Mouse (Mus musculus) midbrain, embryonic 14.5 days (tissue): Measurements from ENCODE around the gene Utp20. TPM values are rescaled to one million over a fixed set of nuclear protein-coding genes. Genes with fewer than 3 reads are reported as not detected.
"Not testable (repeated sequence)": the region's sequence is repeated elsewhere in the genome, so short reads cannot be mapped to it uniquely, and the experiment has no call there.

Source experiments
- ATAC-seq: fragments of 200-750 bp; cut with Nextera tagmentation; 2 replicates; pipeline ENCODE4 v1.8.0; 2017; ENCODE audit warnings: moderate number of reproducible peaks, moderate library complexity; ENCODE audit not compliant: low FRiP score, low TSS enrichment
- DNase-seq: peaks from one replicate; pipeline ENCODE4 v3.0.0-alpha.2; 2015
- H3K27ac ChIP-seq: fragments of 300-500 bp; sonication (generic); replicated peaks from 2 replicates; pipeline ENCODE4 v1.5.1; 2014; ENCODE audit warnings: mild to moderate bottlenecking, low read depth, low read length, moderate library complexity
- H3K27me3 ChIP-seq: fragments of 300-500 bp; sonication (generic); 2 replicates; pipeline ENCODE4 v1.6.1; 2014; ENCODE audit warnings: low read length, control low read depth, mixed read lengths; ENCODE audit not compliant: control insufficient read depth, insufficient read depth
- H3K36me3 ChIP-seq: fragments of 300-500 bp; sonication (generic); 2 replicates; pipeline ENCODE4 v1.6.1; 2014; ENCODE audit warnings: low read length, control low read depth; ENCODE audit not compliant: control insufficient read depth, insufficient read depth
- H3K4me1 ChIP-seq: fragments of 300-500 bp; sonication (generic); 2 replicates; pipeline ENCODE4 v1.6.1; 2014; ENCODE audit warnings: mild to moderate bottlenecking, antibody characterized with exemption, low read length, control low read depth; ENCODE audit not compliant: control insufficient read depth, insufficient read depth
- H3K4me2 ChIP-seq: fragments of 300-500 bp; sonication (generic); 2 replicates; pipeline ENCODE4 v1.6.1; 2014; ENCODE audit warnings: mild to moderate bottlenecking, low read length, moderate library complexity
- H3K4me3 ChIP-seq: fragments of 300-500 bp; sonication (generic); replicated peaks from 2 replicates; pipeline ENCODE4 v1.5.1; 2014; ENCODE audit warnings: low read depth, low read length
- H3K9ac ChIP-seq: fragments of 300-500 bp; sonication (generic); replicated peaks from 2 replicates; pipeline ENCODE4 v1.6.1; 2014; ENCODE audit warnings: mild to moderate bottlenecking, low read length, moderate library complexity
- H3K9me3 ChIP-seq: fragments of 300-500 bp; sonication (generic); 2 replicates; pipeline ENCODE4 v1.6.1; 2016; ENCODE audit warnings: low read length, control low read depth, mixed read lengths; ENCODE audit not compliant: control insufficient read depth
- WGBS: fragments of 180-500 bp; shearing (Covaris S2); extraction: QIAGEN DNeasy Blood & Tissue Kit; methylation state at CpG from one replicate; pipeline ENCODE4 v1.1.7; 2014; 5-methylcytosine and 5-hydroxymethylcytosine counted together
- polyA plus RNA-seq: library from polyadenylated mRNA; unstranded; fragments of >200 nt; fragmentation: Nextera tagmentation; extraction: Ambion mirVana; gene quantifications from 2 replicates; pipeline ENCODE4 v1.2.1, GENCODE M21; 2014

The Utp20 gene
- polyA plus RNA-seq, 1 experiment from 2014 or later, result 12.7 TPM

DNA sequence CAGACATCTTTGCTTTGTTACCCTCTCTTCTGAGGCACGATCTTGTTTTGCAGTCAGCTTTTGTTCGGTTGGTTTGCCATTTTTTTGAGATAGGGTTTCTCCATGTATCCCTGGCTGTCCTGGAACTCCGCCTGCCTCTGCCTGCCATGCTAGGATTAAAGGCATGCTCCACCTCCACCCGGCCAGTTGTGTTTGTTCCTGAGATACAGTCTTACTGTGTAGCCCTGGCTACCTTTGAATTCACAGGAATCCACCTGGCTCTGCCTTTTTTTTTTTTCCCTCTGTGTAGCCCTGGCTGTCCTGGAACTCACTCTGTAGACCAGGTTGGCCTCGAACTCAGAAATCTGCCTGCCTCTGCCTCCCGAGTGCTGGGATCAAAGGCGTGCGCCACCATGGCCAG, 87.5 kb downstream of the Utp20 start:
- H3K36me3 ChIP-seq, result peaks cover 59% of the 10 kb centered on the region

DNA sequence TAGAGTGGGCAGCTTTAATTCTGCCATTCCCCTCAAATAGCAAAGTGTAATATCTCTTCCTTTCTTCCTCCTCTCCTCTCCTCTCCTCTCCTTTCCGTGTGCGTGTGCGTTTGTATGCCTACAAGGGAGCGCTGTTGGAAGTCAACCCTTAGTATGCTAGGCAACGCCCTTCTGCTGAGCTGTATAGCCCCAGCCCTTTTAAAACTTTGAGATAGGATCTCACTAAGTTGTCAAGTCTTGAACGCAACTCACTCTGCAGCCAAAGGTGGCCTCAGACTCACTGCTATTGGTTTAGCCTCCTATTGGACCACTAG, 94.3 kb downstream of the Utp20 start:
- peak overlapping the region; percentile 93 for H3K4me3 ChIP-seq
- peak overlapping the region; percentile 88 for H3K9ac ChIP-seq
- peak overlapping the region; percentile 93 for H3K4me2 ChIP-seq
- DNase-seq (no peak), ATAC-seq (no peak)
- H3K36me3 ChIP-seq, result peaks cover 13% of the 10 kb centered on the region; the same call in 1 of the 2 replicates
- WGBS, result 16% methylated on average over 6 of the region's 6 CpGs
- no peak overlapping the region for H3K27ac ChIP-seq
- peaks cover 12% of the 10 kb centered on the region; the same call in 1 of the 2 replicates for H3K4me1 ChIP-seq
- no peaks in the 10 kb centered on the region for H3K9me3 ChIP-seq
- no peaks in the 10 kb centered on the region for H3K27me3 ChIP-seq

More for the DNA sequence above, 87.5 kb downstream of the Utp20 start:
- WGBS, result 97% methylated on average over 8 of the region's 8 CpGs
- not testable (repeated sequence) for H3K4me1 ChIP-seq, ATAC-seq, H3K9me3 ChIP-seq, H3K4me3 ChIP-seq, H3K9ac ChIP-seq, DNase-seq, H3K27ac ChIP-seq, H3K27me3 ChIP-seq, H3K4me2 ChIP-seq

DNA sequence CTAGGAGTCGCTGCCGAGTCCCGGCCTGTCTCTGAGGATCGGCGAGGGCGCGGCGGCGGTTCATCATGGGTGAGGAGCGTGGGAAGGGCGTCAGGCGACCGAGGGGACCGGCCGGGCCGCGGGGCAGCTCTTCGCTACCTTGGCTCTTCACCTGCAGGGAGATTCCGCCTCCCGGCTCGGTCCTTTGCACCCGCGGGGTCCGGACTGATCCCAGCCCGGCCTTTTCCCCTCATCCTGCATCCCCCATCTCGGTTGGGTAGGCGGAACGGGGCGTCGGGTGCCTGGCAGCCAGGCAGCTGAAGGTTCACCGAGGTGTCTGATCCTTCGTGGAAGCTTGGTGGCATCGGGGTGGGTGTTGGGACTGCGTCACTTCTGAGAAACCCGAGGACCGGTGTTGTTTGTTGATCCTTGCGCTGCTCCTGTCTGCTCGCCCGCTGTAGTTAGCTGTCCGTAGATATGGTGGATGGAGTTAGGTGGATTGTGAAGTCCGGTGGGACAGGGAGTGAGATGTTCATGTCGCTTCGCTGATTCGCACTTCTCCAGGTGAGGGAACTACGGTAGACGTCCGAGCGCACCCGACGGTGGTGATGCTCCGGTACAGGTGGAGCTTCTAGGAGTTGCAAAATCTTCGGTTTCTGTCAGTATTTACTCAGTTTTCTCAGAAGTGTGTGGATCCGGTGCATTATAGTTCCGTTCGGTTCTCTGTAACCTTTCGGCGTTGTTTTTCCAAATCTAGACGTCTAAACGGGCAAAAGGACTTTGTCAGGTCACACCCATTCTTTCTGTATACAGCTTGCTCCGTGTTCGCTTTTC, 94.9 kb downstream of the Utp20 start:
- Histone ChIP-seq H3K36me3 (0 out of 2 replicates have a peak, but pooled peaks cover 8% of the 10 kb centered on the region), H3K4me3 (peak overlapping the region; percentile 93), H3K4me1 (peaks cover 12% of the 10 kb centered on the region; the same call in 1 of the 2 replicates), H3K27ac (peak overlapping the region; percentile 70), H3K9me3 (no peaks in the 10 kb centered on the region), H3K27me3 (no peaks in the 10 kb centered on the region), H3K4me2 (peak overlapping the region; percentile 93), H3K9ac (peak overlapping the region; percentile 88)
- no peak for DNase-seq
- WGBS, result 2% methylated on average over 61 of the region's 61 CpGs
- peak; percentile 31; the same call in 1 of the 2 replicates for ATAC-seq

- Histone ChIP-seq H3K4me2 (peak within 1 kb of the TSS; percentile 93), H3K4me1 (peaks cover 12% of the 10 kb centered on the region; the same call in 1 of the 2 replicates), H3K9ac (peak within 1 kb of the TSS; percentile 88), H3K27me3 (no peaks in the 10 kb centered on the region), H3K36me3 (no peaks in the 10 kb centered on the region), H3K27ac (peak within 1 kb of the TSS; percentile 70), H3K9me3 (no peaks in the 10 kb centered on the region), H3K4me3 (peak within 1 kb of the TSS; percentile 93)
- ATAC-seq (peak; percentile 94), DNase-seq (peak; percentile 95)
- under 1% methylated on average over 65 of the region's 65 CpGs for WGBS
Observed at GRCm38 (mm10) chr10:88730571-88731495, 95.8 kb downstream of the Utp20 start, which contains the start of gene Arl1. TSS of gene Arl1 (plus strand) at chr10:88730858.

- Histone ChIP-seq H3K9ac (no peak overlapping the region), H3K4me1 (peaks cover 12% of the 10 kb centered on the region; the same call in 1 of the 2 replicates)
- 79% methylated on average over 8 of the region's 8 CpGs for WGBS
Observed at GRCm38 (mm10) chr10:88728166-88728565, 98.4 kb downstream of the Utp20 start.

DNA sequence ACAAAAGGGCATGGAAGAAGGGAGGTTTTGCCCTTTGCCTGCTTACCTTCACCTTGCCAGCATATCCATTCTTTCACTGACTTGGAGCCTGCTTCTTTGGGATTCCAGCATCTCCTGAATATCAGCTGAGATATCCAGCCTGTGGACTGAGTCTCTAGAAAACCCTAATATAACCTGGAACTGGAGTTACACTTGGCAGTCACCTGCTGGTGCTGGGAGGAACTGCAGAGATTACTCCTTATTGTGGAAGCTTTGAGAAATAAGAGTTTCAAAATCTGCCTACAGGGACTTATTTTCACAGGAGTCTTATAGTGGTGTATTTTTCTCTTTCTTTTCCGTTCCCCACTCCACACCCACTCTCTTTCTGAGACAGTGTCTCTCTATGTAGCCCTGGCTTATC, 99.5 kb downstream of the Utp20 start:
- DNase-seq, result peak; percentile 78
- no peak overlapping the region for H3K4me2 ChIP-seq

More at GRCm38 (mm10) chr10:88728166-88728565, 98.4 kb downstream of the Utp20 start:
- Histone ChIP-seq H3K27ac (no peak overlapping the region), H3K4me3 (no peak overlapping the region), H3K4me2 (no peak overlapping the region), H3K9me3 (no peaks in the 10 kb centered on the region), H3K36me3 (no peaks in the 10 kb centered on the region), H3K27me3 (no peaks in the 10 kb centered on the region)
- DNase-seq (no peak), ATAC-seq (no peak)

GRCm38 (mm10) chr10:88725343-88725742, 101.3 kb downstream of the Utp20 start:
- H3K4me2 ChIP-seq, result no peak overlapping the region
- DNase-seq (peak; percentile 62), ATAC-seq (no peak)
- H3K27ac ChIP-seq, result no peak overlapping the region
- H3K27me3 ChIP-seq, result no peaks in the 10 kb centered on the region
- WGBS, result 60% methylated on average over 2 of the region's 2 CpGs
- H3K36me3 ChIP-seq, result no peaks in the 10 kb centered on the region
- H3K4me3 ChIP-seq, result no peak overlapping the region
- no peak overlapping the region for H3K9ac ChIP-seq
- H3K9me3 ChIP-seq, result no peaks in the 10 kb centered on the region
- peaks cover 2% of the 10 kb centered on the region; the same call in 1 of the 2 replicates for H3K4me1 ChIP-seq

More for the DNA sequence above, 99.5 kb downstream of the Utp20 start:
- H3K4me3 ChIP-seq, result no peak overlapping the region
- no peaks in the 10 kb centered on the region for H3K9me3 ChIP-seq
- H3K27ac ChIP-seq, result no peak overlapping the region
- no peaks in the 10 kb centered on the region for H3K27me3 ChIP-seq
- ATAC-seq, result no peak
- H3K9ac ChIP-seq, result no peak overlapping the region
- no peaks in the 10 kb centered on the region for H3K36me3 ChIP-seq
- 28% methylated on average over 1 of the region's 1 CpGs for WGBS
- peaks cover 8% of the 10 kb centered on the region; the same call in 1 of the 2 replicates for H3K4me1 ChIP-seq

DNA sequence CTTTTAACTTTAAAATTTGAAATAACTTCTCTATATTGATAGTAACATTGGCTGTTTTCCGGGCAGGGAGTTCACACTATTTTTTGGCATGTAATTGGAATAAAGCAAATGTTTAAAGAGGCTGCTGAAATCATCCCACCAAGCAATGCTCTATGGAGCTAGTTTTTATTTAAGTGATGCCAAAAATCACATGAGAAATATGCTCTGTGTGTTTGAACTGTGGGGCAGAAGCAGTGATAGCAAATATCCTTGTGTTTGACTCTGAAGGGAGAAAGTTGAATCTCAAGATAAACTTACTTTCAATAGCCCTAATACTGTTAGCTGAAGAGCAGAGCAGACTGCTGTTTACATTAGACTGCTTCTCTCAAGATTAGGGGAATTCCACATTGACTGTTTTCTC, 107.0 kb downstream of the Utp20 start:
- Histone ChIP-seq H3K9me3 (no peaks in the 10 kb centered on the region), H3K36me3 (no peaks in the 10 kb centered on the region), H3K27me3 (no peaks in the 10 kb centered on the region), H3K4me3 (no peak overlapping the region), H3K4me1 (no peaks in the 10 kb centered on the region), H3K9ac (no peak overlapping the region), H3K4me2 (no peak overlapping the region), H3K27ac (no peak overlapping the region)
- DNase-seq, result no peak
- 88% methylated on average over 1 of the region's 1 CpGs for WGBS
- ATAC-seq, result no peak
